Mouse (Mus musculus) stomach, postnatal 0 days (tissue): ENCODE data around the gene Olfr1499. TPM values are rescaled to one million over a fixed set of nuclear protein-coding genes. Genes with fewer than 3 reads are reported as not detected.
"Not testable (repeated sequence)": the region's sequence is repeated elsewhere in the genome, so short reads cannot be mapped to it uniquely, and the experiment has no call there.

ENCODE experiments used
- ATAC-seq: fragments of 200-750 bp; cut with Nextera tagmentation; 2 replicates; pipeline ENCODE4 v1.8.0; 2017; ENCODE audit not compliant: low FRiP score, low TSS enrichment
- DNase-seq: peaks from one replicate; pipeline ENCODE4 v3.0.0-alpha.2; 2016; ENCODE audit warnings: low spot score
- H3K27ac ChIP-seq: fragments of 300-500 bp; sonication (generic); replicated peaks from 2 replicates; pipeline ENCODE4 v1.5.1; 2014; ENCODE audit warnings: mild to moderate bottlenecking, control low read depth
- H3K27me3 ChIP-seq: fragments of 300-500 bp; sonication (generic); 2 replicates; pipeline ENCODE4 v1.6.1; 2014; ENCODE audit warnings: low read length; ENCODE audit not compliant: control insufficient read depth, insufficient read depth
- H3K36me3 ChIP-seq: fragments of 300-500 bp; sonication (generic); 2 replicates; pipeline ENCODE4 v1.6.1; 2014; ENCODE audit warnings: low read length, mixed read lengths; ENCODE audit not compliant: control insufficient read depth, insufficient read depth
- H3K4me1 ChIP-seq: fragments of 300-500 bp; sonication (generic); replicated peaks from 2 replicates; pipeline ENCODE4 v1.6.1; 2014; ENCODE audit warnings: antibody characterized with exemption; ENCODE audit not compliant: control insufficient read depth, insufficient read depth
- H3K4me2 ChIP-seq: fragments of 300-500 bp; sonication (generic); replicated peaks from 2 replicates; pipeline ENCODE4 v1.6.1; 2014; ENCODE audit warnings: low read depth, mild to moderate bottlenecking, control low read depth, moderate library complexity
- H3K4me3 ChIP-seq: fragments of 300-500 bp; sonication (generic); 2 replicates; pipeline ENCODE4 v1.5.1; 2014; ENCODE audit warnings: low read depth, low read length, control low read depth
- H3K9ac ChIP-seq: fragments of 300-500 bp; sonication (generic); 2 replicates; pipeline ENCODE4 v1.6.1; 2014; ENCODE audit warnings: mild to moderate bottlenecking, low read length, control low read depth, mixed read lengths
- H3K9me3 ChIP-seq: fragments of 300-500 bp; sonication (generic); 2 replicates; pipeline ENCODE4 v1.6.1; 2016; ENCODE audit warnings: low read length; ENCODE audit not compliant: control insufficient read depth
- CTCF ChIP-seq: IDR thresholded peaks from 2 replicates; pipeline ENCODE4 v1.5.1; 2016; ENCODE audit warnings: antibody characterized with exemption, low read depth, mild to moderate bottlenecking, moderate library complexity
- EP300 ChIP-seq: optimal IDR thresholded peaks from 2 replicates; pipeline ENCODE3; 2016; ENCODE audit warnings: antibody characterized with exemption
- WGBS: fragments of 180-500 bp; shearing (Covaris S2); extraction: QIAGEN DNeasy Blood & Tissue Kit; methylation state at CpG from one replicate; pipeline ENCODE4 v1.1.7; 2014; 5-methylcytosine and 5-hydroxymethylcytosine counted together
- polyA plus RNA-seq: library from polyadenylated mRNA; unstranded; fragments of >200 nt; fragmentation: Nextera tagmentation; extraction: Ambion mirVana; gene quantifications from 2 replicates; pipeline ENCODE4 v1.2.1, GENCODE M21; 2015

Olfr1499 gene
- polyA plus RNA-seq: not detected in 2 replicates

DNA sequence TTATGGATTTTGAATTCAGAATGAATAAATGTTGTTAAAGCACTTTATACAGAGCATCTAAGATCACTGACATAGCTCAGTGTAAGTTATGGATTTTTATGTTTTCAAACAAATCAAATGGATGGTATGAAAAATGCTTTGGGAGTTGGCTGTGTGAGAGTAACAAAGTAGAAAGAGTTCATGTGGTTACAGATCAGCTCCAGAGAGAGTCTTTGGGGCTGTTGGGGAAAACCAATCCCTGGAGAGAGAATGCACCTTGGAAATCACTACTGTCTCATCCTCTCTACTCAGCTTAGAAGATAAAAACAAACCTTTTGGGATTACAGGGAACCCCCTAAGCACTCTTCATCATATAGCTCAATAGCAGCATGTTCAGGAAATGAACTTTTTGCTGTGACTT lies at the start of gene Olfr1499:
Gene Olfr1499, minus strand, starts transcription at position 101 of the 400 bp plus-strand sequence.
- Histone ChIP-seq H3K9me3 (no peaks in the 10 kb centered on the region), H3K36me3 (no peaks in the 10 kb centered on the region), H3K4me3 (no peak within 1 kb of the TSS), H3K27ac (no peak within 1 kb of the TSS), H3K4me2 (no peak within 1 kb of the TSS), H3K9ac (no peak within 1 kb of the TSS), H3K4me1 (no peaks in the 10 kb centered on the region), H3K27me3 (no peaks in the 10 kb centered on the region)
- DNase-seq (no peak), ATAC-seq (no peak)
- TF ChIP-seq CTCF (no peak), EP300 (no peak)

DNA sequence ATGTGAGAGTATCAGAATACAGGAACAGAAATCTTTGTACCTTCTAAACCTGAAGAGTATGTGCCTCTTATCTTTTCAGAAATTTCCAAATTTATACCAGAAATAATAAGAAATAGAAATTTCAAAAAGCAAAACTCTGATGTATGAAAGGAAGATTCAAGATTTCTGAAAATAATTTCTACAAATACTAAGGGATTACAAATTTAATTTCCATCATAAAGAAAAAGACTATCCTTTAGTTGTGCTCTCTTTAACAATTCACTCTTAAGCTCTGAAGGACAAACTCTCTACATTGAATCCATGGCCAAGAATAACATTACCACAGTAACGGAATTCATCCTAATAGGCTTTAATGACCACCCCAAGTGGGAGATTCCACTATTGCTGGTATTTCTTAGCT lies 42.2 kb upstream of the Olfr1499 start, which contains the start of gene Olfr1502:
Gene Olfr1502, plus strand, starts transcription at position 301 of the 400 bp plus-strand sequence.
- WGBS: 88% methylated on average over 1 of the region's 1 CpGs

DNA sequence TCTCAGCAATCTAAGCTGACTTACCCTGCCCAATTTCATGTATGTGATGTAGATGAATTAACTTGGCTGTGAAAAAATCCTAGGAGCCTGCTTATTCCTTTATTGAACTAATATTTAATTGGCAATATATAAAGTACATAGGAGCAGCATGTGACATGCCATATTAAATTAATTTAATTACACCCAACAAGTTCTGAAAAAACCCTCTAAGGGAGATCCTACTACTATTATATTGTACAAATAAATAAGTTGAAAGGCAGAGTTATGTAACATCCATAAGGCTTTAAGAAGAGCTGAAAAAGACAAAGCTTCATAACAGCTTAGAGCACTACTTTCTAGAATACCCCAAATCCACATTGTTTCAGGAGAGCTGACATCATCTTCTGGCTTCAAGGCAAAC lies 31.3 kb upstream of the Olfr1499 start, which contains the start of gene Olfr1501:
Gene Olfr1501, minus strand, starts transcription at position 101 of the 400 bp plus-strand sequence.
- H3K4me3 ChIP-seq, DNase-seq, H3K4me2 ChIP-seq, H3K27me3 ChIP-seq, H3K27ac ChIP-seq, H3K4me1 ChIP-seq, ATAC-seq, H3K9me3 ChIP-seq, H3K36me3 ChIP-seq, H3K9ac ChIP-seq: not testable (repeated sequence)

More for the DNA sequence above, 42.2 kb upstream of the Olfr1499 start, which contains the start of gene Olfr1502:
- no peak for DNase-seq
- Histone ChIP-seq H3K27ac (no peak within 1 kb of the TSS), H3K4me3 (no peak within 1 kb of the TSS), H3K9me3 (no peaks in the 10 kb centered on the region), H3K4me2 (no peak within 1 kb of the TSS), H3K9ac (no peak within 1 kb of the TSS), H3K36me3 (no peaks in the 10 kb centered on the region), H3K27me3 (no peaks in the 10 kb centered on the region), H3K4me1 (no peaks in the 10 kb centered on the region)
- ATAC-seq: no peak
- TF ChIP-seq EP300 (no peak), CTCF (no peak)

DNA sequence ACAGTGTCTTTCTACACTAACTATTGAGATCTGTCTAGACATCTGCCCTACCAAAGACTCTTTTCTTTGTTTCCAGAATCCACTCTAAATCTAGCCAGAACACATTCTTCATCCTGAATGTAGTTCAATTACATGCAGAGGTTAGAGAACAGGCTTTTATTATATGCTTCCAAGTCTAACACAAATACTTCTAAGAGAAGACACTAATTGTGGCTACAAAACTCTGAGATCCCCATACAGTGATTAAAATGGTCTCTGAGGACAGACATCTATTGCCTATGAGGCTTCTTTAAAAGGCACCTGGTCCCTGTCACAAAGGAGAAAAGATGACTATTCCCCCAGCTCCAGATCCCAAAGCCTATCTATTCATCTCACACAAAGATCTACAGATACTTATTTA lies 11.1 kb upstream of the Olfr1499 start, which contains the start of gene Olfr1500:
Gene Olfr1500, minus strand, starts transcription at position 101 of the 400 bp plus-strand sequence.
- ATAC-seq (no peak), DNase-seq (no peak)
- H3K4me2 ChIP-seq: no peak within 1 kb of the TSS
- no peaks in the 10 kb centered on the region for H3K4me1 ChIP-seq
- H3K4me3 ChIP-seq: no peak within 1 kb of the TSS
- H3K27ac ChIP-seq: no peak within 1 kb of the TSS
- TF ChIP-seq EP300 (no peak), CTCF (no peak)
- no peaks in the 10 kb centered on the region for H3K9me3 ChIP-seq
- H3K9ac ChIP-seq: no peak within 1 kb of the TSS
- H3K27me3 ChIP-seq: no peaks in the 10 kb centered on the region
- H3K36me3 ChIP-seq: no peaks in the 10 kb centered on the region

DNA sequence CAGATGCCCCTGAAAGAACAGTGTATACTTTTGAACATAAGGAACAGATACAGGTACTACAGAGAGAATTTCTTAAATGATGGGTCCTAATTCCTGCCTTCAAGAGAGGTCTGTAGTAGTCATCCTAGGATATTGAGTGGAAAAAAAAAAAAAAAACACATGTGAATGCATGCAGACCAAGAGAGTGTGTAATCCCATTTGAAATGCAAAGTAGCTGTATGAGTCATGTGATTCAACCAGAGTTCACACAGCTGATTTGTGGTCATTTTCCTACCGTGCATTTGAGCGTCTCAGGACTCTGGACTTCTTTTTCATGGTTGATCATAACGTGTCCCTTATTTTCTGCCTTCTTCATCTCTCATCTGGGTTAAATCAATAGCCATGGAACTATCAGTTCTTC lies 9.2 kb upstream of the Olfr1499 start:
- WGBS: 76% methylated on average over 3 of the region's 3 CpGs
- no peak overlapping the region for H3K27ac ChIP-seq
- TF ChIP-seq EP300: no peak
- no peak for TF ChIP-seq CTCF
- H3K9ac ChIP-seq: no peak overlapping the region
- no peak overlapping the region for H3K4me2 ChIP-seq
- H3K27me3 ChIP-seq: no peaks in the 10 kb centered on the region
- DNase-seq: no peak
- H3K36me3 ChIP-seq: no peaks in the 10 kb centered on the region
- H3K4me3 ChIP-seq: no peak overlapping the region
- ATAC-seq: no peak
- no peaks in the 10 kb centered on the region for H3K9me3 ChIP-seq
- H3K4me1 ChIP-seq: no peaks in the 10 kb centered on the region

DNA sequence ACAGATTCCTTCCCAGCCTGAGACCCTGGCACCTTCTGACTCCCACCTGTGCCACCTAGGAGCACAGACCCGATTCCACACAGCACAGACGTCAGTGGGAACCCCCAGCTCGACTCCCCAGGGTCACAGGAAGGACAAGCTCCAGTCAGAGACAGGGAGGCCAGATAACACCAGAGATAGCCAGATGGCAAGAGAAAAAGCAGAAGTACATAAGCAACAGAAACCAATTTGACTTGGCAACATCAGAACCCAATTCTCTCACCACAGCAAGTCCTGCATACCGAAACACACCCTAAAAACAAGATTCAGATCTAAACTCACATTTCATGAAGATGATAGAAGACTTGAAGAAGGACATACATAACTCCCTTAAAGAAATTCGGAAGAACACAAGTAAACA lies 1.6 kb upstream of the Olfr1499 start:
- no peak for ATAC-seq
- 57% methylated on average over 5 of the region's 5 CpGs for WGBS
- Histone ChIP-seq H3K4me1 (no peaks in the 10 kb centered on the region), H3K9ac (no peak overlapping the region), H3K27ac (no peak overlapping the region), H3K36me3 (no peaks in the 10 kb centered on the region), H3K4me3 (no peak overlapping the region), H3K4me2 (no peak overlapping the region), H3K9me3 (no peaks in the 10 kb centered on the region), H3K27me3 (no peaks in the 10 kb centered on the region)
- DNase-seq: no peak
- TF ChIP-seq CTCF: no peak
